Mouse (Mus musculus): Measurements from ENCODE around the gene Bex4. TPM values are rescaled to one million over a fixed set of nuclear protein-coding genes. Genes with fewer than 3 reads are reported as not detected.

The Bex4 gene
- total RNA-seq, 2 experiments from 2014 or later, result 78.6 to 122 TPM

GRCm38 (mm10) chrX:136172786-136173185, 34.0 kb downstream of the Bex4 start:
- ATAC-seq (replicated peaks; ENCODE audit: low FRiP score, low TSS enrichment, poor library complexity, severe bottlenecking), result no peak

DNA sequence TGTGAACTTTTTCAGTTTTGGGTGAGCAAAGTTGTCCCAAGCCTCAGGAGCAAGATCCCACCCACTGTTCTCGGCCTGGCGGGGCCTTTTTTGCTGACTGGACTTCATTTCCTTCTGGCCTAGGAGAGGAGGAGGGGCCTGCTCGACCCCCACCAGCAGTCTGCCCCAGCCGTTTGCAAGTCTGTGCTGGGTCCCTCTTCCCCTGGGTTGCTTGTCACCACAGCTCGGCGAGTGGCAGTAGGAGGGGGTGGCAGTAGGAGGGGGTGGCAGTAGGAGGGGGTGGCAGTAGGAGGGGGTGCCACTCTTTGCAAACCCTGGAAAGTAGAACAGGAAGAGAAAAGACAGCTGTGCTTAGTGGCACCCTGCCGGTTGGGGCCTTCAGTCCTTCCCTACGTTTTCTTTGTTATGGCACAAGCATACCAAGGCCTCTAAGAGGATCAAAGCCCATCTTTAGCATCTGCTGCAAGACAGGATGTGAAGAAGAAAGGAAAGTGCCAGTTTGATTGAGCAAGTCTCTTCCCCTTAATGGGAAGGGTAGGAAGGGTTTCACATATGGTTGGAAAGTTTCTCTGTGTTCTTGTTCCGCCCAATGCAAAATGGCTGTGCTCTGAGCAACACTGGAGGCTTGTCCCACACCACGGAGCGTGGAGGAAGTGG, 42.2 kb downstream of the Bex4 start:
- ATAC-seq (replicated peaks; ENCODE audit: low FRiP score, low TSS enrichment, poor library complexity, severe bottlenecking), result no peak; the same call in 1 of the 2 replicates

GRCm38 (mm10) chrX:136183107-136183506, 44.3 kb downstream of the Bex4 start:
- no peak for ATAC-seq (replicated peaks; ENCODE audit: low FRiP score, low TSS enrichment, poor library complexity, severe bottlenecking)

Other genes starting within 250 kb of the Bex4 start
- gene Arxes2, start 145.2 kb upstream of the Bex4 start, total RNA-seq (2014; fragmentation: Nextera tagmentation), result 1.4 and 2.2 TPM in 2 replicates
- 5.0 TPM in 1 of 2 replicates, not detected in the other for gene Arxes2, start 145.2 kb upstream of the Bex4 start, total RNA-seq (2017)
- gene Arxes1, start 105.6 kb upstream of the Bex4 start, total RNA-seq (2014; fragmentation: Nextera tagmentation), result not detected in 2 replicates
- not detected in 2 replicates for gene Arxes1, start 105.6 kb upstream of the Bex4 start, total RNA-seq (2017)
- gene Bex2, start 70.8 kb upstream of the Bex4 start, total RNA-seq (2014; fragmentation: Nextera tagmentation), result 0.72 TPM in 1 of 2 replicates, not detected in the other
- not detected in 2 replicates for gene Bex2, start 70.8 kb upstream of the Bex4 start, total RNA-seq (2017)
- 0.54 TPM in 1 of 2 replicates, not detected in the other for gene Nxf3, start 53.7 kb upstream of the Bex4 start, total RNA-seq (2014; fragmentation: Nextera tagmentation)
- gene Nxf3, start 53.7 kb upstream of the Bex4 start, total RNA-seq (2017), result not detected in 2 replicates
- gene Tceal8, start 33.3 kb downstream of the Bex4 start, total RNA-seq (2014; fragmentation: Nextera tagmentation), result 36.9 and 37.6 TPM in 2 replicates
- gene Tceal8, start 33.3 kb downstream of the Bex4 start, total RNA-seq (2017), result 75.5 and 112 TPM in 2 replicates
- not detected in 2 replicates for gene Tceal5, start 64.9 kb downstream of the Bex4 start, total RNA-seq (2014; fragmentation: Nextera tagmentation)
- gene Tceal5, start 64.9 kb downstream of the Bex4 start, total RNA-seq (2017), result 0.19 TPM in 1 of 2 replicates, not detected in the other
- not detected in 2 replicates for gene Tceal7, start 75.8 kb downstream of the Bex4 start, total RNA-seq (2014; fragmentation: Nextera tagmentation)
- gene Tceal7, start 75.8 kb downstream of the Bex4 start, total RNA-seq (2017), result not detected in 2 replicates
- gene Bex1, start 76.5 kb downstream of the Bex4 start, total RNA-seq (2014; fragmentation: Nextera tagmentation), result not detected in 2 replicates
- gene Bex1, start 76.5 kb downstream of the Bex4 start, total RNA-seq (2017), result 7.1 TPM in 1 of 2 replicates, not detected in the other
- gene Tceal9, start 106.1 kb downstream of the Bex4 start, total RNA-seq (2014; fragmentation: Nextera tagmentation), result 86.2 and 117 TPM in 2 replicates
- gene Tceal9, start 106.1 kb downstream of the Bex4 start, total RNA-seq (2017), result 259 and 379 TPM in 2 replicates
- 180 and 219 TPM in 2 replicates for gene Bex3, start 131.3 kb downstream of the Bex4 start, total RNA-seq (2014; fragmentation: Nextera tagmentation)
- 163 and 216 TPM in 2 replicates for gene Bex3, start 131.3 kb downstream of the Bex4 start, total RNA-seq (2017)

Measured in megakaryocyte-erythroid progenitor cell, adult 5-6 weeks (primary cell).